Mouse (Mus musculus): ENCODE measurements around the gene Exoc1. TPM values are rescaled to one million over a fixed set of nuclear protein-coding genes. Genes with fewer than 3 reads are reported as not detected.

Exoc1 gene
- total RNA-seq (2014; rRNA removed) (14.7 and 14.8 TPM in 2 replicates), polyA plus RNA-seq (2012; rRNA removed) (6.6 and 7.2 TPM in 2 replicates)

DNA sequence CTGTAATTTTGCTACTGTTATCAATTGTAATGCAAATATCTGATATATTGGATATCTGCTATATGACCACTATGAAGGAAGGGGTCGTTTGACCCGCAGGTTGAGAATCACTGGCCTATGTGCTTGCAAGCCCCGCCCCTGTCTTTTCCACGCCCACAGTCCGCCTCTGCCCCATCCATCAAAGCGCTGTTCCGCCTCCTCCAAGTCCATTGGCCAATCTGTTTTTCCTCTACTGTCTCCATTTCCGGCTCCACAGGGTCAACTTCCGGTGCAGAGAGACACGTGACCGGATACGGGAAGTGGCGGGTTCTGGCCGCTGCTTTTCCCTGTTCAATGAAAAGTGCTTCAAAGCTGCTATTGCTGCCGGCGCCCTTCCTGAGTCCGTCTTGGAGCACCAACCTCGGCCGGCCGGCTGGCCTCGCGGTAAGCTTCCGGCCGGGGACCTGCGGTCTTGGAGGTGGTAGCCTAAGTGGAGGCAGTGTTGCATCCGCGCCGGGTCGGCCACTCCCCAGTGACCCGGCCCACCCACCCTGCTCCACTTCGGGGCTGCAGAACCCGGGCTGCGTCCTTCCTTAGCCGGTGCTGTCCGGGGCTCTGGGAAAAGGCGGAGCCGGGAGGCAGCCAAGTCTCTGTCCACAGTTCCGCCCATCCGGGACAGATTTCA is at the start of gene Exoc1:
Gene Exoc1, plus strand, starts transcription at position 272 of the 664 bp plus-strand sequence.
- Histone ChIP-seq H3K9ac (ENCODE audit: low read depth, low read length) (peak within 1 kb of the TSS; percentile 56), H3K79me2 (ENCODE audit: control insufficient read depth, insufficient read depth, low read length) (no peaks in the 10 kb centered on the region), H3K27ac (replicated peaks; ENCODE audit: insufficient read depth, low read depth, low read length) (0 out of 2 replicates have a peak within 1 kb of the TSS, but pooled peaks have one; percentile 3), H3K36me3 (ENCODE audit: control insufficient read depth, insufficient read depth, low read length) (peaks cover 3% of the 10 kb centered on the region; the same call in 1 of the 2 replicates), H3K27me3 (ENCODE audit: control insufficient read depth, insufficient read depth, low read length) (no peaks in the 10 kb centered on the region; the same call in 1 of the 2 replicates), H3K4me1 (ENCODE audit: control insufficient read depth, insufficient read depth, low read length) (peaks cover 3% of the 10 kb centered on the region; the same call in 1 of the 2 replicates), H3K4me3 (ENCODE audit: insufficient read depth, low read depth, low read length) (peak within 1 kb of the TSS; percentile 74)
- TF ChIP-seq POLR2A (IDR thresholded peaks at IDR 0.05; ENCODE audit: extremely low read depth, insufficient read depth, low read length) (no peak), CTCF (IDR thresholded peaks at IDR 0.05; ENCODE audit: low read depth, low read length) (no peak)
- DNase-seq (ENCODE audit: extremely low read depth, low read depth, low spot score): peak; percentile 91
- WGBS: 1% methylated on average over 39 of the region's 39 CpGs

DNA sequence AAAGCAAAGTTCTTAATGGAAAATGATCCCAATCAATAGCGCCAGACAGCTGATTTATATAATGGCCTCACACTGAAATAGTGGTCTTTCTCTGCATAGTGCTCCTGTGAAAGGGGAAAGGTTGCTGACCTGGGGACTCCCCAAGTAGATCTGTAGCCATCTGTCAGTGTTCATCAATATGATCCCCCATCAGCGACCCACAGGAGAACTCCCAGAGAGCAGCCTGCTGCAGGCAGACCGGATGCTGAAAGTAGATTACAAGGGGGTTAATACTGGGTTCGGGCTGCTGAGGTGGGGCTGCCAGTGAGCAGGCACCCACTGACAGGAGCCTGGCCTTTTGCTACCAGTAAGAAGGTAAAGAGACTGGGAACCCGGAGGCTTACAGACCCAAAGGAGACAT is 45.3 kb upstream of the Exoc1 start, which contains the start of gene Gm7271:
Gene Gm7271, plus strand, starts transcription at position 230 of the 400 bp plus-strand sequence.
- H3K4me1 ChIP-seq (ENCODE audit: control insufficient read depth, insufficient read depth, low read length): no peaks in the 10 kb centered on the region
- no peaks in the 10 kb centered on the region for H3K36me3 ChIP-seq (ENCODE audit: control insufficient read depth, insufficient read depth, low read length)
- H3K79me2 ChIP-seq (ENCODE audit: control insufficient read depth, insufficient read depth, low read length): no peaks in the 10 kb centered on the region
- DNase-seq (ENCODE audit: extremely low read depth, low read depth, low spot score): no peak
- TF ChIP-seq POLR2A (IDR thresholded peaks at IDR 0.05; ENCODE audit: extremely low read depth, insufficient read depth, low read length): no peak
- no peak for TF ChIP-seq CTCF (IDR thresholded peaks at IDR 0.05; ENCODE audit: low read depth, low read length)
- H3K27me3 ChIP-seq (ENCODE audit: control insufficient read depth, insufficient read depth, low read length): no peaks in the 10 kb centered on the region; the same call in 1 of the 2 replicates
- H3K4me3 ChIP-seq (ENCODE audit: insufficient read depth, low read depth, low read length): no peak within 1 kb of the TSS
- no peak within 1 kb of the TSS for H3K27ac ChIP-seq (replicated peaks; ENCODE audit: insufficient read depth, low read depth, low read length)
- H3K9ac ChIP-seq (ENCODE audit: low read depth, low read length): no peak within 1 kb of the TSS
- WGBS: 56% methylated on average over 5 of the region's 5 CpGs

DNA sequence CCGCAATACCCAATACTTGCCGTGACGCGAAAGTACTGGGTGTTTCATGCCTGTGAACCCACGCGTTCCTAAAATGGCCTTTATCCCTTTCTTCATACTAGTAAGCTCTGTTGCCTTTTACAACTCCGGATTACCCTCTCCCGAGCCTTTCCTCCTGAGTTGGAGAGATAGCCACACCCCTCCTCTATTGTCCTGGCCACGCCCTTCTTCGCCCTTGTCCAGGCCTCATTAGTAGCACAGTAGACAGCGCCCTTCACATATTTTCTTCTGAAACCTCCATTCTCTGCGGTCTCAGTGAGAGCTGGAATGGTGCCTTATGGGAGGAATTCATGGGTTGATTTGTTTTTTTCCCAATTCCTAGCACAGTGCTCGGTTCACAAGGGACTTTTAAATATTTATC is 34.0 kb upstream of the Exoc1 start:
- Histone ChIP-seq H3K9ac (ENCODE audit: low read depth, low read length) (no peak overlapping the region), H3K27me3 (ENCODE audit: control insufficient read depth, insufficient read depth, low read length) (no peaks in the 10 kb centered on the region), H3K27ac (replicated peaks; ENCODE audit: insufficient read depth, low read depth, low read length) (no peak overlapping the region), H3K4me3 (ENCODE audit: insufficient read depth, low read depth, low read length) (no peak overlapping the region), H3K36me3 (ENCODE audit: control insufficient read depth, insufficient read depth, low read length) (no peaks in the 10 kb centered on the region), H3K79me2 (ENCODE audit: control insufficient read depth, insufficient read depth, low read length) (no peaks in the 10 kb centered on the region), H3K4me1 (ENCODE audit: control insufficient read depth, insufficient read depth, low read length) (no peaks in the 10 kb centered on the region)
- no peak for DNase-seq (ENCODE audit: extremely low read depth, low read depth, low spot score)
- TF ChIP-seq POLR2A (IDR thresholded peaks at IDR 0.05; ENCODE audit: extremely low read depth, insufficient read depth, low read length) (no peak), CTCF (IDR thresholded peaks at IDR 0.05; ENCODE audit: low read depth, low read length) (no peak)
- 91% methylated on average over 13 of the region's 13 CpGs for WGBS

DNA sequence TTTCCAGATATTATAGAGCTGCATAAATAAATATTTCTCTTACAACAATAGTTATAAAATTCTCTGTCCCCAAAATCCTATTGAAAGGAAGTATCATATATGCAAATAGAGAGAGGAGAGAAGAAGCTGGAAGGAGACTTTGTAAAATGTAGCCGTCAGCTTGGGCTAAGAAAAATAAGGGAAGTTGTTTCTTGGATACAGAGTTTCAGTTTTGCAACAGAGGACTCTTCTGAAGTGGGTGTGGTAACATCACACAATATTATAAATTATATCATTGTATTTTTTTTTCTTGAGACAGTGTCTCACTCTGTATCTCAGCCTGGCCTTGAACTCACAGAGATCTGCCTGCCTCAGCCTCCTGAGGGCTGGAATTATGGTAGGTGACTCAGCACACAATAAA is 6.7 kb upstream of the Exoc1 start:
- no peak for TF ChIP-seq CTCF (IDR thresholded peaks at IDR 0.05; ENCODE audit: low read depth, low read length)
- no peak for TF ChIP-seq POLR2A (IDR thresholded peaks at IDR 0.05; ENCODE audit: extremely low read depth, insufficient read depth, low read length)
- WGBS: 80% methylated on average over 1 of the region's 1 CpGs
- Histone ChIP-seq H3K79me2 (ENCODE audit: control insufficient read depth, insufficient read depth, low read length) (no peaks in the 10 kb centered on the region), H3K4me3 (ENCODE audit: insufficient read depth, low read depth, low read length) (no peak overlapping the region), H3K27me3 (ENCODE audit: control insufficient read depth, insufficient read depth, low read length) (no peaks in the 10 kb centered on the region; the same call in 1 of the 2 replicates), H3K36me3 (ENCODE audit: control insufficient read depth, insufficient read depth, low read length) (no peaks in the 10 kb centered on the region), H3K27ac (replicated peaks; ENCODE audit: insufficient read depth, low read depth, low read length) (no peak overlapping the region), H3K4me1 (ENCODE audit: control insufficient read depth, insufficient read depth, low read length) (no peaks in the 10 kb centered on the region), H3K9ac (ENCODE audit: low read depth, low read length) (no peak overlapping the region)
- peak; percentile 17 for DNase-seq (ENCODE audit: extremely low read depth, low read depth, low spot score)

DNA sequence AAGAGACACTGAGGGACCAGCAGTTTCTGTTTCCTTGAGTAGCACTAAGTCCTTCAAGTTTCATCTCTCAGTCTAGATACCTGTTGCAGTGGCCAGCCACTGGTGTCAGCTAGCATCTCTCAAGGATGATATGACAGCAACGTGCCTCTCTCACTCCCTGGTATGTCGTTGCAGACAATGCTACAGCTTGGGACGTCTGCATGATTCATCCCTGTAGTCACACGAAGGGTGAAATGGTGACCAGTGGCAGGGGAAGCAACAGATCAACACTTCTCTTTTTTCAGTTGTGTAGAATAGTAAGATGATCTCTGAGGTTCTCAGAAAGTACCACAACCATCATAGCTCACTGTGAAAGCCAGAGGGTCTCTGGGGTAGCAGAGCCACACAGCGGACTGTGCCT is 4.5 kb upstream of the Exoc1 start:
- no peaks in the 10 kb centered on the region for H3K36me3 ChIP-seq (ENCODE audit: control insufficient read depth, insufficient read depth, low read length)
- 0 out of 2 replicates have a peak overlapping the region, but pooled peaks have one; percentile 30 for H3K27ac ChIP-seq (replicated peaks; ENCODE audit: insufficient read depth, low read depth, low read length)
- WGBS: 66% methylated on average over 5 of the region's 5 CpGs
- no peak overlapping the region for H3K4me3 ChIP-seq (ENCODE audit: insufficient read depth, low read depth, low read length)
- peak; percentile 13 for DNase-seq (ENCODE audit: extremely low read depth, low read depth, low spot score)
- no peaks in the 10 kb centered on the region for H3K79me2 ChIP-seq (ENCODE audit: control insufficient read depth, insufficient read depth, low read length)
- H3K9ac ChIP-seq (ENCODE audit: low read depth, low read length): no peak overlapping the region
- no peaks in the 10 kb centered on the region for H3K4me1 ChIP-seq (ENCODE audit: control insufficient read depth, insufficient read depth, low read length)
- H3K27me3 ChIP-seq (ENCODE audit: control insufficient read depth, insufficient read depth, low read length): no peaks in the 10 kb centered on the region; the same call in 1 of the 2 replicates
- no peak for TF ChIP-seq POLR2A (IDR thresholded peaks at IDR 0.05; ENCODE audit: extremely low read depth, insufficient read depth, low read length)
- TF ChIP-seq CTCF (IDR thresholded peaks at IDR 0.05; ENCODE audit: low read depth, low read length): no peak

DNA sequence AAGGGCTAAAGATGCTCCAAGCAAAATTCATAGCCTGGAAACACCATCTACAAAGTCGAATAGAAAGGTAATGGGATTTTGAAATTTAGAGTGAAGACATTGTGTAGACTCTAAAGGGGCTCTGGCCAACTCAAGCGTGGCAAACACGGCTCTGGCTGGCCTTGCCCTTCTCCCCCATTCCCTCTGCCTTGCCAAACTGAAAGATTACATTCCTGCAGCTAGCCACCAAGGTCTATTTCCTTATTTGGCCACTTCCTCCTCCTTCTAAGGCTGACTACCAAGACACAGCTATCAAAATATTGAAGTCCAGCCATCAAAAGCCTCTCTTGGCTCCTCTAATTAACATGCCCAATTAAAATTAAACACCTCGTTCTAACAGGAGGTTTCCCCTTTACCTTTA is 4.0 kb upstream of the Exoc1 start:
- Histone ChIP-seq H3K27ac (replicated peaks; ENCODE audit: insufficient read depth, low read depth, low read length) (0 out of 2 replicates have a peak overlapping the region, but pooled peaks have one; percentile 30), H3K4me1 (ENCODE audit: control insufficient read depth, insufficient read depth, low read length) (peaks cover 2% of the 10 kb centered on the region; the same call in 1 of the 2 replicates), H3K36me3 (ENCODE audit: control insufficient read depth, insufficient read depth, low read length) (no peaks in the 10 kb centered on the region), H3K9ac (ENCODE audit: low read depth, low read length) (no peak overlapping the region), H3K27me3 (ENCODE audit: control insufficient read depth, insufficient read depth, low read length) (no peaks in the 10 kb centered on the region; the same call in 1 of the 2 replicates), H3K4me3 (ENCODE audit: insufficient read depth, low read depth, low read length) (no peak overlapping the region), H3K79me2 (ENCODE audit: control insufficient read depth, insufficient read depth, low read length) (no peaks in the 10 kb centered on the region)
- WGBS: 50% methylated on average over 4 of the region's 4 CpGs
- TF ChIP-seq POLR2A (IDR thresholded peaks at IDR 0.05; ENCODE audit: extremely low read depth, insufficient read depth, low read length) (no peak), CTCF (IDR thresholded peaks at IDR 0.05; ENCODE audit: low read depth, low read length) (no peak)
- no peak for DNase-seq (ENCODE audit: extremely low read depth, low read depth, low spot score)
